Mouse (Mus musculus): ENCODE measurements at regions not wholly inside any gene's neighbourhood (a gene's known extent, or its start where the extent isn't known, plus 50 kb on each side); places are given as distances from the start of the nearest gene placed in this dataset.

DNA sequence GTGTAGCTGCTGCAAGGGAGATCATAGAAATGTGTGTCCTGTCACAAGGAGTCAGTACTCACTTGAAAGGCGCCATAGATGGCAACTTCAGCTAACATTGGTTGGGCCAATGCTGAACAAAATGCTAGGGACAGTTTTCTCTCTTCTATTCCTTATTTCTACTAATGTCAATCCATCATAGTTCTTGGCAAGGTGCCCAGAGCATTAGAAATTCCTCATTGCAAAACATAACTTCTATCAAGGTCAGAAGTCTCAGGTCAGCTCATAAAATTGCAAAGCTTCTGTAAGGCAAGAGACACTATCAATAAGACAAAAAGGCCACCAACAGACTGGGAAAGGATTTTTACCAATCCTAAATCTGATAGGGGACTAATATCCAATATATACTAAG, 106.3 kb downstream of the D1Ertd622e start:
- no peak for DNase-seq (ENCODE audit: low read depth, low spot score)

DNA sequence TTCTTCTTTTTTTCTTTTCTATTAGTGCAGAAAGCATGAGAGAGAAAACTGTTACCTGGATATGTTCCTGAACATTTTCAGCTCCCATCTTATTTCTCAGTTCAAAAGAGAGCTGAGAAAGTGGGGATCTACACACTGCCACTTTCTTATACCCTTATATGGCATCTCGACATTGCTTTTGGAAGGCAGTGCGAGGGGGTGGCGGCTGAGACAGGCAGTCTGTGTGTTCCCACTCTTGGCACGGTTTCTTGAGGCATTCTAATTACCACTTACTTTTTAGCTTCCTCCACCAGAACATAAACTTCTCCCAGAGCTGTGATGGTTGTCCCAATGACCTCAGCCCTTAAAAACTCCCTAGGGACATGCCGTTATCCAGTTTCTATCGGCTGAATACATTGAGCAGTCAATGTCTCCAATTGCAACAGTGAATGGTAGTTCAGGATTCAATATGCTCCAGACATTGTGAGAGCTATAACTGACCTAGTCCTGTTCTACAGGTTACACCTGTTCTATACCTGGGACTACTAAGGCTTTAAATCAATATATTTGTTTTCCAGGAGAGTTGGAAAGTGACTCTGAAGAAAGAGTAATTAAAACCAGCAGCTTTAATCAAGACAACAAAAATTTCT, 106.8 kb downstream of the D1Ertd622e start:
- no peak for DNase-seq (ENCODE audit: low read depth, low spot score)

DNA sequence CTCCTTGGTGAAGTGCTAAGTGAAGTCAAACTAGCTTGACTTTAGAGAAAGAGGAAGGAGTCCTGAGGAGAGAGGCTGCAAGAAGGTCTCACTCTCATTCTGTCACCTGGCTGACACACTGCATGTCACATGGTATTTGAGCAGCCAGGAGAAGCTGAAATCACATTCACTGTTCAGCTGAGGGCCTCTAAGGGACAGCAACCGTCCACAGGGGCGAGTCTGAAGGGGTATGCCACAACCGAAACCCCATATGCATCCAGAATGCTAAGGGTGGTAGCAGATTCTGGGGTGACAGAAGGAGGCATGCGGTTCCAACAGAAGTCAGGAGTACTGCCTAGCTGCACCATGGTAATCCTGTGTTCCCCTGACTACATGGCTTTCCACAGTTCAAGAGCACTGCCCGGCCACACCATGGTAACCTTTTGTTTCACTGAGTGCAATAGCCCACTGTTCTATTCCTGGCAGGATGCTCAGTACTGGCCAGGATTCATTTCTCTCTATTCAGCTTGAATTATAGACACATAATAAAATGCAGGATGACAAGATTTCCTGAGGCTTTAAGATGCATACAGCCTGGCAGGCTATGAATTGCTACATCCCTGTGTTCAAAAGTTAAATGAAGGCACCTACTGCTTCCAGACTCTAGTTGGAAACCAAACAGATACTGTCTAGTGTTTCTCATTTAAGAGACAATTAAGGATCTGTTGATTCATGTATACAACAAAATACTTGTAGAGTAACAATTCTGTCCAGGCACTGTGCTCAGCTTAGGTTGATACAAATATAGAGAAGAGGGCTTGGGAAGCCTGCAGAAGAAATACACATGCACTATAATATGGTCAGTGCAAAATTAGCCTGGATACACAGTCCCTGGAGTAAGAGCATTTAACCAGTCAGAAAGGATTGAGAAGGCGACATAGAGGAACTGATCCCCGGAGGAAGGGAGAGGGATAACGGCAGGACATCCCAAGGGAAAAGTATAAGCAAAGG, 108.1 kb downstream of the D1Ertd622e start:
- DNase-seq (ENCODE audit: low read depth, low spot score): no peak

DNA sequence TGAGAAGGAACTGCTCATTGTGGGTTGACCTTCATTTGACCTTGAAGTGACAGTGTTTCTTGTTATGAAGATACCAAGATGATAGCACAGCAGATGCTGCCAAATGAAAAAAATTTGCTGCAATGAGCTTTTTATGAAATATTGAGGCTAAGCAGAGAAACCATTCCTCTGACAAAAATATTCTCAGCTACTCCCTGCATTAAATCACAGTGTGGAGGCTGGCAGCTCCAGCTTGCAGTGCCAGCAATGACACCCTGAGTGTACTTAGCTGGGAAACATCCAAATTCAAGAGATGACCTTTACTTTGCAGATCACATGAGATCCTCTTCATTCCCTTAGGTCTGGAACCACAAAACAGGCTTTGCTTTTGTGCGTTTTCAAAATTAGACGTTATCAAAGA, 109.0 kb downstream of the D1Ertd622e start:
- no peak for DNase-seq (ENCODE audit: low read depth, low spot score)

DNA sequence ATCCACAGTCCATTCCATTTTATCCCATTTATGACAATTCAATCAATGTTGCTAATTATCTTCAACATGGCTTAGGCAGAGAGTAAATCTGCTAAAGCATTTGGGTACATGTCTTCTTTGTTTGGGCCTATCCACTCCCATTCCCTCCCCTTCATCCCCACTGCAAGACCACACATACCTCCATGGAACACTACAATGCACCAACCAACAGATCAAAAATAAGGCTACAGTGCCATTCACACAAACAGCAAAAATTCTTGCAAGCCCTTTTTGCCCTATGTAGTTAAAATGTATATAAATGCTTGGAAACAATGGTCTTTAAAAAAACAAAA, 120.7 kb downstream of the D1Ertd622e start:
- no peak for DNase-seq (ENCODE audit: low read depth, low spot score)

DNA sequence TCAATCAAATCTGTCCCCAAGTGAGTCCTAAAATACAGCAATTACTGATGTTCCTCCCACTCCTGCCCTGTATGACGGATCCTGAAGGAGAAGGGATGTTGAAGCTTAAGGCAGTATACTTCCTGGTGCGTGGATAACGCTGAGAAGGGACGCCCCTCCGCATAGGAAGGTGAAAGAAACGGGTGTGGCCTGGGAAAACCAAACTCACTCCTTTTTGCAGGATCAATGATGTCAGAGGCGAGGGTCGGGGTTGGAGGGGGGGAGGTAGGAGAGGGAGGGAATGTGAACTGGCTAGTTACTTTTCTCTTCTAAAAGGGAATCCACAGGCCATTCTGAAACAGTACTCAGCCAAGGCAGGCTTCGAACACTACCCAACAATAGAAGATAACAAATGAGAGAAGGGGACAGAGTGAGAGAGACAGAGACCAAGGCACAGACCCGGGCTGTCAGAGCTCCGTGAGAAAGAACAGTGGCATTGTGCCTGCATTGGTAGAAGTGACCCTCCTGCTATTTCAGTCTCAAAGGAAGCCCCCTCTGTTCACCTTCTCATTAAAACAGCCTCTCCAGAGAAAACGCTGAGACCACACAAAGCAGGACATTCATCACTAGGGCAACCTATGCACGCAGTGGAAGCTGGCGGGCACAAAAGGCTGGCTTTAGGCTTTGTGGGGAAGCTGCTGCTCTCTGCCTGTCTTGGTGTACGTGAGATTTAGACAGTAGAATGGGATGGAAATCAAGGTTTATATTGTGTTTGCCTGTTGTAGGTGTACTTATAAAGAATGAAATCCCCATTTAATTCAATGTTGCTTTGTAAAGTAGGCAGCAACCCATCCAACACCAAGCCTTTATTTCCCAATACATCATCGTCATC, 121.3 kb downstream of the D1Ertd622e start:
- DNase-seq (ENCODE audit: low read depth, low spot score): peak; percentile 13

DNA sequence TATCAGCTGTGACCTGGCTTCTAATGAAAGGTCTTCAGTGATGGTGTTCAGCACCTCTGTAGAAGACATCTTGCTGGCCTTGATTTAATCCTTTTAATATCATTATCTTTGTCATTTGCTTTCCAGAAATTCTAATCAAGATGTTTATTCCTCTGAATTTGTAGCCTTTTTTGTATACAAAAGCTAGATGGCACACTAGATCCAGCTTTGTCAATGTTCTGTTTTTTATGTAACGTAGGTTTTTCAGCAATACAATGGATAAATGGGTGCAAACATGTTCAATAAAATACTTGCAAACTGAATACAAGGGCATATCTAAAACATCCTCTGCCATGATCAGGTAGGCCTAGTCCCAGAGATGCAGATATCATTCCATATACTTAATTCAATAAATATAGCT, 165.0 kb downstream of the D1Ertd622e start:
- DNase-seq (ENCODE audit: low read depth, low spot score): no peak

DNA sequence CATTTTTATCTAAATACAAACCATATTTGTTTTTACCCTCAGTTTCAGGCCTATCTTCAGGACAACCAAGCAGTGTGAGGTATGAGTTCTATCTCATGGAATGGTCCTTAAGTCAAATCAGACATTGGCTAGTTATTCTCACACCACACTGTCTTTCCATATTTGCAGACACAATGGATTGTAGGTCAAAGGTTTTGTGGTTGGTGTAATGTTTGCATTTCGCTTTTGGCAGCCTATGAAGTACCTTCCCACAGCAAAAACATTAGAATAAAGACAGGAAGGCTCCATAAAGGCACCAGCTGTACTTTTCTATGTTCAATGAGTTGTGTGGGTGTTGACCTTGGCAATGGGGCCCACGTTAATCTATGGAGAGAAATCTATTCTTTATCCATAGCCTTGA, 182.0 kb downstream of the D1Ertd622e start:
- no peak for DNase-seq (ENCODE audit: low read depth, low spot score)

Data from embryo, embryonic 11.5 days (tissue).